Mouse (Mus musculus): ENCODE data around the gene Poc5. TPM values are rescaled to one million over a fixed set of nuclear protein-coding genes. Genes with fewer than 3 reads are reported as not detected.

Poc5 gene
- total and polyA plus RNA-seq, 3 experiments = 17.1 to 25.4 TPM; not detected in 1

DNA sequence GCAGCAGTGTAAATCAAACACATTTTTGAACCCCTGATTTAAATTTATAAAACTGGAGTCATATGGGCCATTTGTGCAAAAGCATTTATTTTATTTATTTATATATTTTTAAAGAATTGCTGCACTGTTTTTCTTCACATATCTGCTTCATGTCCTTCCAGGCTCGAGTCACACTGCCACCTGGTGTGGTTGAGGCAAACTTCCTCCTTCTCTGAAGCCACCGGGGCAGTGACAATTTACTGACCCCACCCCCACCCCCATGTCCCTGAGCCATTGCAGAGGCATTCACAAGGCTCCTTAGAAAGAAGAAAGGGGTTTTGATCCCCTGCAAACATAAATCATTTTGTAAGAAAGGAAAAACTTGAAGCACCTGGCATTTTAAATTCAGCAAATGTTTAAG, 12.6 kb upstream of the Poc5 start (continued):
- no peak for TF ChIP-seq GATA1 (IDR thresholded peaks at IDR 0.05; ENCODE audit: low read depth, low read length)
- no peak for TF ChIP-seq KAT2A (conservative IDR thresholded peaks at IDR 0.05; ENCODE audit: low read depth, low read length)
- TF ChIP-seq BHLHE40 (IDR thresholded peaks at IDR 0.05; ENCODE audit: borderline replicate concordance, low read depth, low read length) = no peak
- TF ChIP-seq POLR2AphosphoS2 (IDR thresholded peaks at IDR 0.05; ENCODE audit: low read length) = no peak
- no peak for TF ChIP-seq RCOR1 (IDR thresholded peaks at IDR 0.05; ENCODE audit: low read depth, low read length)
- no peak for TF ChIP-seq ZMIZ1 (IDR thresholded peaks at IDR 0.05; ENCODE audit: low read depth, low read length)
- no peak for TF ChIP-seq TBP (IDR thresholded peaks at IDR 0.05; ENCODE audit: low read depth, low read length)

- Histone ChIP-seq H3K27ac (ENCODE audit: control insufficient read depth, low read depth, low read length) (no peak overlapping the region), H3K27me3 (ENCODE audit: control insufficient read depth in 1 of 2, insufficient read depth in 2 of 2, low read length in 2 of 2) (no peaks in the 10 kb centered on the region; a peak in 1 of 4 replicates), H3K4me1 (ENCODE audit: control insufficient read depth in 1 of 2, insufficient read depth in 2 of 2, low read length in 2 of 2) (no peaks in the 10 kb centered on the region), H3K9me3 (replicated peaks; ENCODE audit: insufficient read depth, low read length) (no peaks in the 10 kb centered on the region), H3K4me3 (ENCODE audit: control insufficient read depth in 1 of 2, insufficient read depth in 1 of 2, low read depth in 2 of 2, low read length in 2 of 2) (no peak overlapping the region), H3K79me2 (ENCODE audit: control insufficient read depth, insufficient read depth, low read length, poor library complexity) (no peaks in the 10 kb centered on the region), H3K36me3 (ENCODE audit: control insufficient read depth in 1 of 2, insufficient read depth in 2 of 2, low read length in 2 of 2) (no peaks in the 10 kb centered on the region), H3K9ac (ENCODE audit: control insufficient read depth, low read depth, low read length, poor library complexity, severe bottlenecking) (no peak overlapping the region)
- DNase-seq (ENCODE audit: low read depth, low spot score) = no peak
- TF ChIP-seq EP300 (IDR thresholded peaks at IDR 0.05; ENCODE audit: low read depth in 1 of 2, low read length in 2 of 2) (no peak), ZKSCAN1 (IDR thresholded peaks at IDR 0.05; ENCODE audit: low read depth, low read length) (no peak), UBTF (IDR thresholded peaks at IDR 0.05; ENCODE audit: borderline replicate concordance, insufficient read depth, low read depth, low read length) (no peak), MAFK (IDR thresholded peaks at IDR 0.05; ENCODE audit: borderline replicate concordance, low read depth, low read length) (no peak), POLR2AphosphoS2 (IDR thresholded peaks at IDR 0.05; ENCODE audit: low read length) (no peak), ZMIZ1 (IDR thresholded peaks at IDR 0.05; ENCODE audit: low read depth, low read length) (no peak), ETS1 (IDR thresholded peaks at IDR 0.05; ENCODE audit: low read depth, low read length) (no peak), ELF1 (IDR thresholded peaks at IDR 0.05; ENCODE audit: low read depth, low read length) (no peak), MYC (IDR thresholded peaks at IDR 0.05; ENCODE audit: low read depth, low read length) (no peak), MEF2A (IDR thresholded peaks at IDR 0.05; ENCODE audit: extremely low read depth, insufficient replicate concordance, low read depth, low read length, poor library complexity, severe bottlenecking) (no peak)
Measured at GRCm38 (mm10) chr13:96376871-96377270, 11.2 kb upstream of the Poc5 start.

DNA sequence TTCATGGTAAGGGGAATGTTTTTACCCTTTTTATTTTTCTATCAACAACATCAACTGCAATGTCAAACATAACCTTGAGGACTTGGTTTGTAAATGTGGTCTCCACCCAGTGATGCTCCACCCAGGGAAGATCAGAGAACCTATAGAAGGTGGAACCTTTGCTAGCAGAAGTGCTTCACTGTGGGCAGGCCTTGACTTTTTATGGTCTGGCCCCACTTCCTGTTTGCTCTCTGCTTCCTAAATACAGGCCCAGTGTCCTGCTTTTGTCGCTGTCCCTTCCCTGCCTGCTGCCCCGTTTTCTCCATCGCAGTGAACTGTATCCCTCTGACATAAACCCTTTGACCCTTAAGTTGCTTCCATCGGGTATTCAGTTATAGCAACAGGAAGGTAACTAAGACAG, 10.2 kb upstream of the Poc5 start:
- Histone ChIP-seq H3K4me1 (ENCODE audit: control insufficient read depth in 1 of 2, insufficient read depth in 2 of 2, low read length in 2 of 2) (no peaks in the 10 kb centered on the region), H3K27ac (ENCODE audit: control insufficient read depth, low read depth, low read length) (no peak overlapping the region)
- DNase-seq (ENCODE audit: low read depth, low spot score) = peak; percentile 16

More for the DNA sequence above, 10.2 kb upstream of the Poc5 start:
- no peak overlapping the region for H3K4me3 ChIP-seq (ENCODE audit: control insufficient read depth in 1 of 2, insufficient read depth in 1 of 2, low read depth in 2 of 2, low read length in 2 of 2)
- no peaks in the 10 kb centered on the region for H3K36me3 ChIP-seq (ENCODE audit: control insufficient read depth in 1 of 2, insufficient read depth in 2 of 2, low read length in 2 of 2)
- H3K79me2 ChIP-seq (ENCODE audit: control insufficient read depth, insufficient read depth, low read length, poor library complexity) = no peaks in the 10 kb centered on the region
- no peaks in the 10 kb centered on the region for H3K9me3 ChIP-seq (replicated peaks; ENCODE audit: insufficient read depth, low read length)
- TF ChIP-seq MEF2A (IDR thresholded peaks at IDR 0.05; ENCODE audit: extremely low read depth, insufficient replicate concordance, low read depth, low read length, poor library complexity, severe bottlenecking) (no peak), POLR2AphosphoS2 (IDR thresholded peaks at IDR 0.05; ENCODE audit: low read length) (no peak), CTCF (IDR thresholded peaks at IDR 0.05 in 2 of 3, conservative IDR thresholded peaks at IDR 0.05 in 1 of 3; ENCODE audit: control insufficient read depth in 1 of 3, insufficient read depth in 1 of 3, low read depth in 2 of 3, low read length in 3 of 3, poor library complexity in 1 of 3, severe bottlenecking in 1 of 3) (no peak), BHLHE40 (IDR thresholded peaks at IDR 0.05; ENCODE audit: borderline replicate concordance, low read depth, low read length) (no peak)
- H3K9ac ChIP-seq (ENCODE audit: control insufficient read depth, low read depth, low read length, poor library complexity, severe bottlenecking) = no peak overlapping the region
- no peaks in the 10 kb centered on the region; a peak in 1 of 4 replicates for H3K27me3 ChIP-seq (ENCODE audit: control insufficient read depth in 1 of 2, insufficient read depth in 2 of 2, low read length in 2 of 2)
